Mouse (Mus musculus) hematopoietic stem cell, adult 5-6 weeks (primary cell): ENCODE measurements around the gene Dennd4b. TPM values are rescaled to one million over a fixed set of nuclear protein-coding genes. Genes with fewer than 3 reads are reported as not detected.

ENCODE experiments used
- ATAC-seq, 2 experiments: fragments of 125-278 bp in 1 of 2; replicated peaks in 1 of 2; 2 replicates each; pipeline ENCODE4 v1.8.0; 2016 to 2017; ENCODE audit warnings: inconsistent platforms in 2 of 2, mild to moderate bottlenecking in 2 of 2, moderate number of reproducible peaks in 2 of 2, low read depth in 1 of 2, moderate TSS enrichment in 1 of 2; ENCODE audit not compliant: low FRiP score in 2 of 2, poor library complexity in 2 of 2, severe bottlenecking in 2 of 2, insufficient read depth in 1 of 2, low TSS enrichment in 1 of 2
- total RNA-seq: library from RNA; stranded (forward); fragments of 172-1452, 232-1000 nt; gene quantifications from 2 replicates; pipeline ENCODE4 v1.2.3, GENCODE M21; 2017

Gene Dennd4b
- total RNA-seq, 1 experiment from 2014 or later = 19.6 TPM

GRCm38 (mm10) chr3:90294651-90295050 is 29.7 kb downstream of the Dennd4b start:
- no peak for ATAC-seq

GRCm38 (mm10) chr3:90305801-90306200 is 40.8 kb downstream of the Dennd4b start:
- ATAC-seq = no peak

GRCm38 (mm10) chr3:90309589-90309988 is 44.6 kb downstream of the Dennd4b start:
- no peak for ATAC-seq

GRCm38 (mm10) chr3:90313367-90313766 is 48.4 kb downstream of the Dennd4b start:
- no peak; a peak in 1 of 4 replicates for ATAC-seq

- no peak for ATAC-seq
These were observed 49.3 kb downstream of the Dennd4b start for GRCm38 (mm10) chr3:90314241-90314640.

- no peak for ATAC-seq
These were observed 57.3 kb downstream of the Dennd4b start for GRCm38 (mm10) chr3:90322289-90322688.

- peak; percentile 83 to 85 for ATAC-seq
These were observed 58.1 kb downstream of the Dennd4b start for GRCm38 (mm10) chr3:90323119-90323518.

Other genes starting within 250 kb of the Dennd4b start
- 51.5 and 53.0 TPM in 2 replicates for gene 4933434E20Rik, start 213.5 kb upstream of the Dennd4b start, total RNA-seq
- 196 and 198 TPM in 2 replicates for gene Ubap2l, start 212.6 kb upstream of the Dennd4b start, total RNA-seq
- 892 and 993 TPM in 2 replicates for gene Tpm3, start 192.5 kb upstream of the Dennd4b start, total RNA-seq
- 0.45 and 0.88 TPM in 2 replicates for gene Nup210l, start 161.1 kb upstream of the Dennd4b start, total RNA-seq
- gene Rps27, start 51.5 kb upstream of the Dennd4b start, total RNA-seq = 5,346 and 7,603 TPM in 2 replicates
- gene Rab13, start 51.5 kb upstream of the Dennd4b start, total RNA-seq = 3.8 and 5.8 TPM in 2 replicates
- gene Jtb, start 33.6 kb upstream of the Dennd4b start, total RNA-seq = 45.2 and 54.4 TPM in 2 replicates
- not detected in 2 replicates for gene Creb3l4, start 21.7 kb upstream of the Dennd4b start, total RNA-seq
- 48.2 and 61.7 TPM in 2 replicates for gene Slc39a1, start 17.0 kb upstream of the Dennd4b start, total RNA-seq
- 15.1 and 18.8 TPM in 2 replicates for gene Crtc2, start 11.0 kb upstream of the Dennd4b start, total RNA-seq
- 33.5 and 34.1 TPM in 2 replicates for gene Gatad2b, start 28.0 kb downstream of the Dennd4b start, total RNA-seq
- gene Slc27a3, start 124.8 kb downstream of the Dennd4b start, total RNA-seq = 0.60 and 1.1 TPM in 2 replicates
- gene Ints3, start 168.4 kb downstream of the Dennd4b start, total RNA-seq = 20.9 and 22.6 TPM in 2 replicates
- gene Npr1, start 200.7 kb downstream of the Dennd4b start, total RNA-seq = 0.38 TPM in 1 of 2 replicates, not detected in the other
- 203 and 236 TPM in 2 replicates for gene Ilf2, start 210.9 kb downstream of the Dennd4b start, total RNA-seq
- 52.2 and 60.1 TPM in 2 replicates for gene Snapin, start 225.8 kb downstream of the Dennd4b start, total RNA-seq
- 109 and 142 TPM in 2 replicates for gene Chtop, start 244.3 kb downstream of the Dennd4b start, total RNA-seq
- 79.8 and 83.0 TPM in 2 replicates for gene S100a1, start 249.2 kb downstream of the Dennd4b start, total RNA-seq
- gene S100a13, start 249.2 kb downstream of the Dennd4b start, total RNA-seq = 109 and 112 TPM in 2 replicates